Mouse (Mus musculus) spleen, postnatal 4 days (tissue): ENCODE results near the gene Trim52.
"Not testable (repeated sequence)": the region's sequence is repeated elsewhere in the genome, so short reads cannot be mapped to it uniquely, and the experiment has no call there.

ENCODE experiments used
- DNase-seq, 2 experiments: peaks; one replicate each; pipeline ENCODE4 v3.0.0; 2022; ENCODE audit warnings: low spot score in 2 of 2

Trim52 gene

GRCm38 (mm10) chr14:106105980-106106379, at the start of gene Trim52:
TSS of gene Trim52 (plus strand) at chr14:106106198.
- no peak for DNase-seq

GRCm38 (mm10) chr14:106072608-106073007, 33.4 kb upstream of the Trim52 start:
- DNase-seq, result no peak

- DNase-seq, result no peak
These were observed 30.6 kb upstream of the Trim52 start for GRCm38 (mm10) chr14:106075181-106076064.

DNA sequence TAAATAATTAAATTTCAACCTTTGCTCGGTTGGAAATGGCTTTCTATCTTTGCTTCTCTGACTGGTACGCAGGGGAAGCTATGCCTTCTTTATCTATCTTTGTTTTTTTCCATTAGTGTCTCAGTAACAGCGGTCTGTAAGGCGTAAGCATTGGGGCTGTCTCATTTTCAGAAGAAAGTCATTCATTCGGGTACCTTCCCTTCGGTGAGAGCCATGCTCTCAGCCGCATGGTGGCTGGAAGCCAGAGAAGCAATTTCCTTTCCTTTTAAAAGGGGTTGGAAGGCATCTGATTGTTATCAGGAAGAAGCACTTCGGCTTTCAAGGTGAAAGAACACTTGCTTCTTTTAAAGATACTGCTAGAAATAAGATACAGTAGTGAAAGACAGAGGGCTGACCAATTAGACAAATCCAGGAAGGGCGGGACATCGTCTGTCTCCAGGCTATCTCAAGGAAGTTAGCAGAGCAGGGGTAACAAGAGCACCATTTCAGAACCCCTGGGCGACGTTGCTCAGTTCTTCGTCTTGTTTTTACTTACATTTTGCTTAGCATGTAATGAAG, 17.4 kb upstream of the Trim52 start:
- DNase-seq, result no peak

DNA sequence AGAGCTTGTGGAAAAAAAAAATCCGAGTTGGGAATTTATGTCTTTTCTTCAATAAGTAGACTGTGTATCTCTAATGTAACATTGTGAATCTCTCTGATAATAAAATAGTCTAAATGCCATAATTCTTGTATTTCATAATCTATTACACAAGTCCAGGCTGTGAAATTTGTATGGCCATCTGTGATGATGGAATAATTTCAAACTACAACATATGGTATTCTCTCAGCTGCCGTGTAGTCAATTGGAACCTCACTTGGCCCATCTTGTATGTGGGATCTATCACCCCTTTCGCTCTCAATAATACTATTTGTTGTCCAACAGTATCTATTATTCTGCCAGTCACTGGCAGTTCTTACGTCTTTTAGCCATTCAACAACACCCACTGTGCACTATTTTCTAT, 9.2 kb upstream of the Trim52 start:
- DNase-seq, result no peak

- DNase-seq, result no peak
These were observed 5.1 kb upstream of the Trim52 start for GRCm38 (mm10) chr14:106100858-106101257.

GRCm38 (mm10) chr14:106106425-106106824, 427 bp downstream of the Trim52 start:
- DNase-seq, result peak in 1 of 2 experiments; percentile 60

DNA sequence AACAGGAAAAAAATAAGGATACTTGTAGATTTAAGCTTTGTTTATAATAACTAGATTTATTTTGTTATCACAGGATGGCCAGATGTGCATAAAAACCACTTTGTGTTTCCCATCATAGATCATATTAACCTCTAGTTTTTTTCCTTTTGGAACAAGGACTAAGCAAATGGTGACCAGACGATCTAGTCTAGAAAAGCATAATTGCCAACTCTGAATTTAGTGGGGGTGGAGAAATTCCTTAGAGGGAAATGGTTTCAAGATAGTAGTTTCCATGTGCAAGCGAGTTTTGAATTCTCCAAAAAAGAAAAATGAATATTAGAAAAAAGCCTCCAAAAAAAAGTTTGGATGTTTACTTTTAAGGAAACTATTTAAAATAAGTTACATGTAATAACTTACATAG, 13.4 kb downstream of the Trim52 start:
- DNase-seq, result no peak

DNA sequence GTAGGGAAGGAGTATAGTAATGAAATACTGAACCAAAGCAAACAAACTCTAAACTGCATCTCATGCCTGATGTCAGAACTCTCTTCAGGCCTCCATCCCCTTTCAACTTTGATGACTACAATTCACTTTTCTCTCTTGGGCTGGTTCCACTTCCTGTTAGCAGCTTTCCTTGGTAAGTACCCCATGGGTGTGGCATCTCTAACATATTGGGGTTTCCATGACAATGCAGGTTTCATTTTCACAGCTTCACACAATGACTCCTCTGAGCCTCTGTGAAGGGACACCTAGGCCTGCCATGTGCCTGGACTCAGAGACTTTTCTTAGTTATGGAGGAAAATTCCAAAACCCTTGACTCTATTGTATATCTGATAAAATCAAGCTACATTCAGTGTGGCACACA, 30.3 kb downstream of the Trim52 start:
- no peak for DNase-seq

DNA sequence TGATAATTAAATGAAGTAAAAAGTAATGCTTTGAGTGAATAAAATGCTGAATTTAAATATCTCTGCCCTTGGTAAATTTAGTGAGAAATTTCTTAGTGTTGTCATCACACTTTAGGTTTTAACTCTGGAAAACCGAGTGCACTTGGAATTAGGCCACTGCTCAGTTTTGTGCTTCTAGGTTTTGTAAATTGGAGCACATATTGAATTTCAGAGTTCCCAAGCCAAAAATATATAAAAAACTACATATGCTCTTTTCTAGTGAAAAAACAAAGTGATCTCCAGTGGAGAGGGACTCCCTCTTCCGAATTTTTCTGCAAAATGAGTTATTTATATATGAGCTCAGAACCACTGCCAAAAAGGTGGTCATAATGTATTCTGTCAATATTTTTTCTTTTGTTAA, 45.2 kb downstream of the Trim52 start:
- DNase-seq, result no peak

DNA sequence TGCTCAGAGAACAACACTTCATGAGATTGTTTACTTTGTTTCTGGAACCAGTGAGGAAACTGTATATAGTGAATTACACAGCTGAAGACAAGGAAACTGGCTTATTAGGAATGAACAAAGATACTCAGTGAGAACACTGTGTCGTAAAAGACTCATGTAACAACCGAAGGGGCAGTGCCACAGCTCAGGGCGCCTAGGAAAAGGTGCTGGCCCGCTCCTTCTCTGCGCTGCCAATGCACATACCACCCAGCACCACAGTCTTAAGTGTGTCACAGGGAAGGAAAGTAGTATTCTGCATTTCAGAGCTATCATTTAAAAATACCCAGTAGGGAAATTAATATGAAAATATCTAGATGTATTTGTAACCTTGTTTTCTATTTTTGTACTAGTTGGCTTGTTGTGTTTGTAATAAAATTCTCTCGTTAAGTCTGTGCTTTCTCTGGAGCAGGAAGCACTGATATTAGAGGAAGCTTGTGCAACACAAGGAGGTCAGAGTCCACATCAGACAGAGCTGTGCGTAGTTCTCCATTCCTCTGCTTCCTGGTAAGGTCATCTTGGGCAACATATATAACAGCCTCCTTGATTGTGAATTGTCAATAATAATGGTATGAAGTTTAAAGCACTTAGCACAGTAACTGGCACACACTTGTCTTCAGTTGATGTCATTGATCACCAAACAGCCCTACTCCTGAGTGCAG, 49.0 kb downstream of the Trim52 start:
- DNase-seq, result no peak

DNA sequence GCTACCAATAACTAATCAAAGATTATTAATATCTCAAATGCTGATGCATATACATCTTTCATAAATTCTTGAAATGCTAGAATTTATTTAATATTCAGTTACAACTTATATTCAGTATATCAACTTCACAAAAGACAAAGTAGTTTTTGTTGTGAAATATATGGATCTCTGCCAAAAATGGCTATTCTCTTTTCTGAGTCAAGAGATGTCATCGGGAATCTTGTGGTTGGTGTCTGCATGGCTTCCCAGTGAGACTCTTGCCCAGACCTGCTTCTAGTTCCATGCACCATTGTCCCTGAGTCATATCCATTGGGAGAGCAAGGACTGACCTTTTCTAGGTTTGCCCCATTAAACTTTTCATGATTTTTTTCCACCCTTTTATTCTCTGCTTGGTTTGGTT, 50.5 kb downstream of the Trim52 start:
- no peak for DNase-seq

- no peak for DNase-seq
These were observed 56.3 kb downstream of the Trim52 start for GRCm38 (mm10) chr14:106162331-106162730.

DNA sequence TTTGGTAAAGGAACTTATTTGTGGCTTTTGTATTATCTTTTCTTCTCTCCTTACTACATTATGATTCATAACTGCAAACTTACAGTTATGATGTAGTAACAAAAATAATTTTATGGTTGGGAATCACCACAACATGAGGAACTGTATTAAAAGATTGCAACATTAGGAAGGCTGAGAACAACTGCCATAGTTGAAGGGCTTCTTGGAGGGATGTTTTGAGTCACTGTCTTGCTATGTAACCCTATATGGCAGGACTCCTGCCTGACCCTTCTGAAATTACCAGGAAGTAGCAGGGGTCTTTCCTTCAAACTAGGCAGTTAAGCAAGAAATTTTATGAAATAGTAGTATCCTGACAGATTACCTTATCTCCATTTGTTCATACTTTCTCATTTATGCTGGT, 57.2 kb downstream of the Trim52 start:
- no peak for DNase-seq

DNA sequence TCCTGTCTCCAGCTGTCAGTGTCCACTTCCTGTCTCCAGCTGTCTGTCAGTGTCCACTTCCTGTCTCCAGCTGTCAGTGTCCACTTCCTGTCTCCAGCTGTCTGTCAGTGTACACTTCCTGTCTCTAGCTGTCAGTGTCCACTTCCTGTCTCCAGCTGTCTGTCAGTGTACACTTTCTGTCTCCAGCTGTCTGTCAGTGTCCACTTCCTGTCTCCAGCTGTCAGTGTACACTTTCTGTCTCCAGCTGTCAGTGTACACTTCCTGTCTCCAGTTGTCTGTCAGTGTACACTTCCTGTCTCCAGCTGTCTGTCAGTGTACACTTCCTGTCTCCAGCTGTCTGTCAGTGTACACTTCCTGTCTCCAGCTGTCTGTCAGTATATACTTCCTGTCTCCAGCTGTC, 57.9 kb downstream of the Trim52 start:
- not testable (repeated sequence) for DNase-seq

GRCm38 (mm10) chr14:106176879-106177278, 70.9 kb downstream of the Trim52 start:
- DNase-seq, result no peak

- DNase-seq, result no peak
These were observed 72.2 kb downstream of the Trim52 start for GRCm38 (mm10) chr14:106178245-106178644.

DNA sequence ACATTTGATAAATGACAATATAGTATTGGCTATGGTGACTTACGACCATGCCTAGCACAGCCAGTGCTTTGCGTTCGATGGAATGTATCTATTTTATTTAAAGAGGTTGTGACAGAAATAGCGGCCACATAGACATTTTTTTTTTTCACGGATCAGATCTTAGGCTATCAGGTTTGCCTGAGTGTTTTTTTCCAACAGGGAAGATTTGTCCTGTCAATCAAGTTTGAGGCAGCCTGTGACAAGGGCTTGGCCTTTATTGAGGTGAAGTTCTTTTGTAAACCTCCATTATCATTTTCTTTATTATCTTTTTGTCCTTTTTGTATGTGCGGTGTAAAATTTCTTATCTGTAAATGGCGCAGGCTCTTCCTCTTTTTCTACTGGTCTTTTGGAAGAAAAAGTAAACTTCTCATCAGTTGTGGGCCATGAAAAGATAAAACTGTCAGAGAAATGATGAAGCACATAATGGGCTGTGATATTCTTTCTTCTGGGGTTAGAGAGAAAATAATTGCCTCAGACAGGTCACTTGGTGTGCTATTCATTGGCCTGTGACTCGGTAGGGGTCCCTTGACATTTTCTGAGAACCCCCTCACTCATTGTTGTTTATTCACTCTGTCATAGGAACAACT, 73.2 kb downstream of the Trim52 start:
- DNase-seq, result no peak

DNA sequence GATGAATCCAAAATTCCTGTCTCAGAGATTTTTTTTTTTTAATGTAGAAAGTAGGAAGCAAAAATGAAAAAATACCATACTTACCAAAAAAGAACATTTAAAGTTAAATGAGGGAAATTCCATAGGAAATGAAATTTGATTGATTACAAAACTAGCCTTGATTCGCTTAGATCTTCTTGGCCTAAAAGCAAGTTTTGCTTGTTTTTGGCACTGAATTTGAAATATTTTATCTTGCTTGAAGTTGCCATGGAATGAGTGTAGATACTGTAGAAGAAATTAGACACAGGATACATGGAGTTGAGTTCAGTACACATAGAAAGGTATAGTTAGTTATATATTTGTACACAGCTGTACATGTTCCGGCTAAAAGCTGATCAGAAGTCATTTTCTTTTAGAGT, 73.7 kb downstream of the Trim52 start:
- DNase-seq, result no peak

DNA sequence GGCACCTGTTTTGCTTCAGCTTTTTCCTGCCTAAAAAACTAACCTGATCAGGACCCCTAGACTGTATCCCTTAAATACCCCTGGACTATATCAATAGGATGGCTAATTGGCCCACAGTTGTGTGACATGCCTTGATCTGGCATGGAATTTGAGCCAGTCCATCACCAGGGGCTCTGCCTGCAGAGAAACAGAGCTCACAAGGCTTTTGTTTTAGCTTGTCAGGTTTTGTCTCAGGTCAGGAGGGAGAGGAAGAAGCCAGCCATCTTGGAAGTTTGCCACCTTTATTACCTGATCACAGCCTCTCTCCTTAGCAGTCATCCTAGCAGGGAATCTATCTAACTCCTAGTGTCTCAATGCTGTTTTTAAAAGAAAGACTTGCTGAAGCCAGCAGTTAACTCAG, 74.6 kb downstream of the Trim52 start:
- DNase-seq, result no peak

DNA sequence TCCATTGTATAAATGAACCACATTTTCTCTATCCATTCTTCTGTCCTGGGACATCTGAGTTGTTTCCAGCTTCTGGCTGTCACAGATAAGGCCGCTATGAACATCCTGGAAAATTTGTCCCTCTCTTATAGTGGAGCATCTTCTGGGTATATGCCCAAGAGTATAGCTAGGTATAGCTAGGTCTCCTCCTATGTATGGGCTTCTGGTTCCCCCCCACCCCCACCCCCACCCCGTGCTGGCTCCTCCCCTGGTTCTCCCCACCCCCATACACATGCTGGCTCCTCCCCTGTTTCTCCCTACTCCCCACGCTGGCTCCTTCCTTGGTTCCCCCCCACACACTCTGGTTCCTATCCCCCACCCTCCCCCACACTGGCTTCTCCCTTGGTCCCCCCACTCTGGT, 78.0 kb downstream of the Trim52 start:
- DNase-seq, result no peak
